Mouse (Mus musculus): ENCODE measurements around the gene 9430038I01Rik. TPM values are rescaled to one million over a fixed set of nuclear protein-coding genes. Genes with fewer than 3 reads are reported as not detected.
A peak's percentile ranks its signal among the peaks of the same experiment; 100 is the strongest.

The 9430038I01Rik gene
- polyA plus RNA-seq, 1 experiment from 2014 or later = 23.3 TPM

DNA sequence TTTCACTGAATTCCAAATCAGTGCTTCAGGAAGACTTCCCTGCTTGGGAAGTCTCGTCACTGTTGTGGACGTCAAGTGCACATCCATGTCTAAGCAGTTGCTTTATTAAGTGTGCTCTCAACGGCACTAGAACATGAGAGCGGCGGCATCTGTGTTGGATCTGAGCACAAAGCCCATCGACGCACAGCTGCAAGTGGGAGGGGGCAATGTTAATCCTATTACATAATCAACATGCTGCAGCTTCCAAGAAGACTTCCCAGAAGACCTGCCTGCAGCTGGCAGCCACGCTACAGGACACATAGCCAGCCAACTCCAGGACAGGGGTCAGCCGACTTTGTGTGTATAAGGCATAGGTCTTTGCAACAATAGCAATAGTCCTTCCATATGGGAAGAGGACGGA lies 64.5 kb downstream of the 9430038I01Rik start:
- DNase-seq (ENCODE audit: low spot score) = peak; percentile 16
- H3K27ac ChIP-seq (replicated peaks) = no peak overlapping the region
- 0 out of 2 replicates have a peak, but pooled peaks cover 4% of the 10 kb centered on the region for H3K27me3 ChIP-seq (replicated peaks; ENCODE audit: low read depth, poor library complexity, severe bottlenecking)
- peaks cover 8% of the 10 kb centered on the region; the same call in 1 of the 2 replicates for H3K4me1 ChIP-seq
- 67% methylated on average over 10 of the region's 10 CpGs for WGBS
- no peak overlapping the region for H3K4me3 ChIP-seq
- H3K9me3 ChIP-seq = no peaks in the 10 kb centered on the region
- no peaks in the 10 kb centered on the region for H3K36me3 ChIP-seq (replicated peaks)

DNA sequence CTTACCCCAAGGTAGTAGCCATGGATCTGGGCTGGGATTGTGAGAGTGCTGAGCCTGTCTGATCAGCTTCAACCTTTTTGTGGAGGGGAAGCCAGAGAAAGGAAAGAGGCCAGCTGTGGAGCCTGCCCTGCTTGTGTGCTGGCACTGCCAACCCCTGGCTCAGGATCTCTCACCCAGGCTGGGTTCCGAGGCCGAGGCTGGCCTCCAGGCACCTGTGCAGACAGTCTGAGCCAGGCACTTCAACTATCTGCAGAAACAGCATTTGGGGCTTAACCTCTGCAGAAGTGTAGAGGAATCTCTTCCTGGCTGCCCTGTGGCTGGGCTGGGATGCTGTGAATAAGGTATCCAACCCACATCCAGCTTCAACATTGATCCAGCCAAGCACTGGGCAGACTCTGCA lies 76.6 kb downstream of the 9430038I01Rik start:
- H3K4me1 ChIP-seq = 0 out of 2 replicates have a peak, but pooled peaks cover 4% of the 10 kb centered on the region
- no peaks in the 10 kb centered on the region for H3K9me3 ChIP-seq
- no peak for DNase-seq (ENCODE audit: low spot score)
- no peak overlapping the region for H3K4me3 ChIP-seq
- peaks cover 17% of the 10 kb centered on the region for H3K27me3 ChIP-seq (replicated peaks; ENCODE audit: low read depth, poor library complexity, severe bottlenecking)
- H3K27ac ChIP-seq (replicated peaks) = no peak overlapping the region
- WGBS = 85% methylated on average over 2 of the region's 2 CpGs
- H3K36me3 ChIP-seq (replicated peaks) = no peaks in the 10 kb centered on the region

Other genes with a start within 250 kb of the 9430038I01Rik start
- gene Ebf3, start 96.3 kb downstream of the 9430038I01Rik start, polyA plus RNA-seq (2016; fragmentation: Nextera tagmentation; extraction: Ambion mirVana) = 8.4 and 9.4 TPM in 2 replicates
- 316 and 321 TPM in 2 replicates for gene Glrx3, start 26.9 kb upstream of the 9430038I01Rik start, polyA plus RNA-seq (2016; fragmentation: Nextera tagmentation; extraction: Ambion mirVana)

Data from embryonic facial prominence, embryonic 10.5 days (tissue).